Mouse (Mus musculus) thymus, postnatal 36 days (tissue): ENCODE results near the gene Ttc24.

Experiments
- DNase-seq, 2 experiments: peaks; one replicate each; pipeline ENCODE4 v3.0.0; 2022; ENCODE audit warnings: mixed read lengths in 2 of 2

The Ttc24 gene

GRCm38 (mm10) chr3:88078204-88078603 is at the start of gene Ttc24:
Gene Ttc24 (minus strand): TSS chr3:88078304.
- DNase-seq = no peak

GRCm38 (mm10) chr3:88127636-88128035 is 49.5 kb upstream of the Ttc24 start:
- DNase-seq = peak in 1 of 2 experiments; percentile 48

- no peak for DNase-seq
These were observed 48.1 kb upstream of the Ttc24 start for GRCm38 (mm10) chr3:88126181-88126580.

GRCm38 (mm10) chr3:88125195-88125594 is 47.1 kb upstream of the Ttc24 start:
- DNase-seq = no peak

- DNase-seq = no peak
These were observed 43.3 kb upstream of the Ttc24 start for GRCm38 (mm10) chr3:88121164-88122131.

- DNase-seq = no peak
These were observed 42.1 kb upstream of the Ttc24 start for GRCm38 (mm10) chr3:88120117-88120651.

- no peak for DNase-seq
These were observed 36.3 kb upstream of the Ttc24 start for GRCm38 (mm10) chr3:88114396-88114795.

GRCm38 (mm10) chr3:88109126-88109525 is 31.0 kb upstream of the Ttc24 start:
- DNase-seq = no peak

- no peak for DNase-seq
These were observed 28.0 kb upstream of the Ttc24 start for GRCm38 (mm10) chr3:88106126-88106525.

- DNase-seq = no peak
These were observed 24.5 kb upstream of the Ttc24 start for GRCm38 (mm10) chr3:88102611-88103010.

GRCm38 (mm10) chr3:88102196-88102595 is 24.1 kb upstream of the Ttc24 start:
- no peak for DNase-seq

GRCm38 (mm10) chr3:88101736-88102135 is 23.6 kb upstream of the Ttc24 start:
- DNase-seq = no peak

GRCm38 (mm10) chr3:88100251-88100650 is 22.1 kb upstream of the Ttc24 start:
- no peak for DNase-seq

- no peak for DNase-seq
These were observed 19.6 kb upstream of the Ttc24 start for GRCm38 (mm10) chr3:88097666-88098065.

GRCm38 (mm10) chr3:88094126-88094525 is 16.0 kb upstream of the Ttc24 start:
- no peak for DNase-seq

GRCm38 (mm10) chr3:88090616-88091015 is 12.5 kb upstream of the Ttc24 start:
- DNase-seq = no peak

GRCm38 (mm10) chr3:88090106-88090505 is 12.0 kb upstream of the Ttc24 start:
- DNase-seq = no peak

GRCm38 (mm10) chr3:88087688-88088087 is 9.6 kb upstream of the Ttc24 start:
- peak; percentile 11 to 33 for DNase-seq

- DNase-seq = no peak
These were observed 7.4 kb upstream of the Ttc24 start for GRCm38 (mm10) chr3:88085459-88085858.

GRCm38 (mm10) chr3:88084001-88084400 is 5.9 kb upstream of the Ttc24 start:
- DNase-seq = no peak

GRCm38 (mm10) chr3:88082663-88083062 is 4.6 kb upstream of the Ttc24 start:
- DNase-seq = no peak

GRCm38 (mm10) chr3:88082224-88082618 is 4.1 kb upstream of the Ttc24 start:
- no peak for DNase-seq

- peak; percentile 78 to 84 for DNase-seq
These were observed 3.5 kb upstream of the Ttc24 start, which contains the start of gene Iqgap3 for GRCm38 (mm10) chr3:88081345-88082223. Gene Iqgap3 (plus strand): TSS chr3:88081971.
